Comparison of ENCODE assay signal across 13 mouse cellular contexts in genomic region chr3:63196565-63196964, GRCm38 (mm10). TPM values are rescaled to one million over a fixed set of nuclear protein-coding genes. Genes with fewer than 3 reads are reported as not detected.
DNase-seq lines count a peak whose midpoint lies in the region.
"Had no signal": no experiment of that assay in that cellular context is flagged by ENCODE, and none has a peak within 500 bp of the region (broad histone marks: within the 10 kb centered on the region; RNA-seq: fewer than 3 reads in every experiment).

No protein-coding gene starts in this region.

- peak; percentile 2 to 20 for DNase-seq in left cerebral cortex, adult 18-20 months (ENCODE audit: low spot score in 2 of 2)
- no peak for DNase-seq in left cerebral cortex, adult 11 months (ENCODE audit: low spot score)
- DNase-seq in frontal cortex, adult 2 months (ENCODE audit: extremely low spot score in 1 of 2, low spot score in 1 of 2): peak; percentile 32 to 59
- peak; percentile 5 for DNase-seq in layer of hippocampus, adult 9-10 months (ENCODE audit: low spot score)
- peak; percentile 50 for DNase-seq in right cerebral cortex, postnatal 4 days
- no peak for DNase-seq in testis, postnatal 14 days (ENCODE audit: low spot score)
- no peak for DNase-seq in urinary bladder, adult 2 months (ENCODE audit: low spot score)
- DNase-seq: cerebellum, postnatal 10 days; kidney, adult 11 months; lung, adult 2 months; thymus, adult 18-20 months had no signal

RNA-seq across cellular contexts. Expression of gene Mme, which starts 44.8 kb away (rescaled TPM):
- total RNA-seq in left cerebral cortex, adult 18-20 months (2021): 10 to 100 TPM in 1 of 2 experiments, 1 to 10 TPM in 1; 7.1 to 12.1 TPM
- polyA plus RNA-seq in frontal cortex, adult 2 months (2012; rRNA removed): 3.0 and 3.6 TPM in 2 replicates
- 0.62 and 0.88 TPM in 2 replicates for polyA plus RNA-seq in urinary bladder, adult 2 months (2012; rRNA removed)
- polyA plus RNA-seq: C2C12, myocyte had no signal

Comparison
In these comparisons a context has a peak if more than half of its experiments do, and no peak if none do; other contexts are left out.
1. DNase-seq: peak in left cerebral cortex, adult 18-20 months (2 of 2), frontal cortex, adult 2 months (2 of 2), layer of hippocampus, adult 9-10 months (single experiment) and right cerebral cortex, postnatal 4 days (single experiment); none in left cerebral cortex, adult 11 months (single experiment), testis, postnatal 14 days (single experiment) and urinary bladder, adult 2 months (single experiment).